Comparison of ENCODE assay signal across 23 mouse cellular contexts in the genomic region with DNA sequence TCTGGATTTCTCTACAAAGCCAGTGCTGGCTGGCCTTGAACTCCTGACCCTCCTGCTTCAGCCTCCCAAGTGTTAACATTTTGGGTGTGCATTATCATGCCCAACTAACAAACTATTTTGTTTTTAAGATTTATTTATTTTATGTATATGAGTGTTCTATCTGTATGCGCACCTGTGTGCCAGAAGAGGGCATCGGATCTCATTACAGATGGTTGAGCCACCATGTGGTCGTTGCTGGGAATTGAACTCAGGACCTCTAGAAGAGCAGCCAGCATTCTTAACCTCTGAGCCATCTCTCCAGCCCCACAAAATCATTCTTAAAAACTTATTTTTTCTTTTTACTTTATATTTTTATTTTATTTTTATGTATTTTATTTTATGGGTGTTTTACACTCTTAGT.
A peak's percentile ranks its signal among the peaks of the same experiment; 100 is the strongest.
DNase-seq lines count a peak whose midpoint lies in the region; ATAC-seq and TF ChIP-seq lines count a peak whose summit lies in the region.
"Had no signal": no experiment of that assay in that cellular context is flagged by ENCODE, and none has a peak within 500 bp of the region (broad histone marks: within the 10 kb centered on the region; RNA-seq: fewer than 3 reads in every experiment).

No protein-coding gene starts in this region.

- H3K4me2 ChIP-seq in kidney, embryonic 16.5 days (replicated peaks; ENCODE audit: low read depth, low read length) = no peak overlapping the region
- no peak overlapping the region for H3K4me2 ChIP-seq in midbrain, postnatal 0 days (ENCODE audit: low read depth, low read length, poor library complexity, severe bottlenecking)
- no peak overlapping the region for H3K4me2 ChIP-seq in midbrain, embryonic 15.5 days
- H3K4me2 ChIP-seq in stomach, postnatal 0 days (replicated peaks; ENCODE audit: low read depth) = no peak overlapping the region
- H3K4me2 ChIP-seq: embryonic facial prominence, embryonic 12.5 days; forebrain, embryonic 12.5 days; neural tube, embryonic 13.5 days had no signal

- ATAC-seq in kidney, embryonic 16.5 days (ENCODE audit: low FRiP score, low TSS enrichment) = no peak
- no peak for ATAC-seq in midbrain, postnatal 0 days (ENCODE audit: low FRiP score)
- no peak for ATAC-seq in midbrain, embryonic 15.5 days (replicated peaks)
- no peak for ATAC-seq in stomach, postnatal 0 days (ENCODE audit: low FRiP score, low TSS enrichment)
- ATAC-seq in frontal cortex, adult (ENCODE audit: low TSS enrichment) = no peak
- ATAC-seq: inflammation-experienced regulatory T-cells, adult 6 months had no signal

- H3K9ac ChIP-seq in kidney, embryonic 16.5 days (replicated peaks; ENCODE audit: low read length) = no peak overlapping the region
- no peak overlapping the region for H3K9ac ChIP-seq in midbrain, postnatal 0 days (replicated peaks; ENCODE audit: low read length, poor library complexity, severe bottlenecking)
- H3K9ac ChIP-seq in midbrain, embryonic 15.5 days = no peak overlapping the region
- H3K9ac ChIP-seq in ES-Bruce4 (ENCODE audit: low read depth, poor library complexity, severe bottlenecking) = no peak overlapping the region
- H3K9ac ChIP-seq in stomach, postnatal 0 days (ENCODE audit: low read length) = no peak overlapping the region
- H3K9ac ChIP-seq: embryonic facial prominence, embryonic 12.5 days; forebrain, embryonic 12.5 days; neural tube, embryonic 13.5 days had no signal

- 0 out of 2 replicates have a peak, but pooled peaks cover 2% of the 10 kb centered on the region for H3K9me3 ChIP-seq in kidney, embryonic 16.5 days (ENCODE audit: low read length)
- no peaks in the 10 kb centered on the region for H3K9me3 ChIP-seq in midbrain, postnatal 0 days (ENCODE audit: low read length)
- H3K9me3 ChIP-seq in midbrain, embryonic 15.5 days = no peaks in the 10 kb centered on the region
- H3K9me3 ChIP-seq in ES-Bruce4 (replicated peaks; ENCODE audit: control insufficient read depth, insufficient read depth, low read length, poor library complexity, severe bottlenecking) = peaks cover 4% of the 10 kb centered on the region; the same call in 1 of the 2 replicates
- H3K9me3 ChIP-seq in stomach, postnatal 0 days (ENCODE audit: control insufficient read depth, low read length) = no peaks in the 10 kb centered on the region
- H3K9me3 ChIP-seq: embryonic facial prominence, embryonic 12.5 days; forebrain, embryonic 12.5 days had no signal

- no peak overlapping the region for H3K4me3 ChIP-seq in kidney, adult 2 months (ENCODE audit: insufficient read depth, low read depth, low read length)
- no peak overlapping the region for H3K4me3 ChIP-seq in kidney, embryonic 16.5 days (ENCODE audit: low read length)
- no peak overlapping the region for H3K4me3 ChIP-seq in midbrain, postnatal 0 days (ENCODE audit: low read depth, low read length)
- H3K4me3 ChIP-seq in midbrain, embryonic 15.5 days = no peak overlapping the region
- H3K4me3 ChIP-seq in ES-Bruce4 (ENCODE audit: low read depth, low read length) = no peak overlapping the region
- no peak overlapping the region for H3K4me3 ChIP-seq in stomach, postnatal 0 days (ENCODE audit: low read depth, low read length)
- H3K4me3 ChIP-seq: embryonic facial prominence, embryonic 12.5 days; forebrain, embryonic 12.5 days; heart, embryonic 10.5 days; myocyte; neural tube, embryonic 13.5 days had no signal

- TF ChIP-seq CTCF in kidney, adult 2 months (conservative IDR thresholded peaks at IDR 0.05; ENCODE audit: insufficient read depth, insufficient read length, low read depth, low read length) = 0 out of 2 replicates have a peak, but pooled peaks have one; percentile 15
- TF ChIP-seq CTCF in midbrain, postnatal 0 days (IDR thresholded peaks at IDR 0.05) = peak; percentile 39
- peak; percentile 47 for TF ChIP-seq CTCF in ES-Bruce4 (IDR thresholded peaks at IDR 0.05; ENCODE audit: low read depth, low read length)
- TF ChIP-seq CTCF in stomach, postnatal 0 days (IDR thresholded peaks at IDR 0.05; ENCODE audit: low read depth) = peak; percentile 32

- H3K27ac ChIP-seq in kidney, adult 2 months (ENCODE audit: insufficient read depth, low read depth, low read length) = no peak overlapping the region
- H3K27ac ChIP-seq in kidney, embryonic 16.5 days (ENCODE audit: low read length) = no peak overlapping the region
- H3K27ac ChIP-seq in midbrain, postnatal 0 days (ENCODE audit: low read depth, low read length) = no peak overlapping the region
- no peak overlapping the region for H3K27ac ChIP-seq in midbrain, embryonic 15.5 days
- no peak overlapping the region for H3K27ac ChIP-seq in ES-Bruce4 (ENCODE audit: insufficient read depth, low read length)
- no peak overlapping the region for H3K27ac ChIP-seq in stomach, postnatal 0 days (replicated peaks)
- H3K27ac ChIP-seq: embryonic facial prominence, embryonic 12.5 days; forebrain, embryonic 12.5 days; heart, embryonic 10.5 days; neural tube, embryonic 13.5 days had no signal

- peaks cover under 1% of the 10 kb centered on the region; the same call in 1 of the 2 replicates for H3K4me1 ChIP-seq in kidney, adult 2 months (ENCODE audit: control insufficient read depth, insufficient read depth, low read length)
- no peaks in the 10 kb centered on the region for H3K4me1 ChIP-seq in kidney, embryonic 16.5 days (ENCODE audit: insufficient read depth, low read length)
- H3K4me1 ChIP-seq in midbrain, postnatal 0 days (ENCODE audit: insufficient read depth, low read length) = no peaks in the 10 kb centered on the region
- no peaks in the 10 kb centered on the region for H3K4me1 ChIP-seq in midbrain, embryonic 15.5 days
- H3K4me1 ChIP-seq in ES-Bruce4 (ENCODE audit: control insufficient read depth, insufficient read depth, low read length) = no peaks in the 10 kb centered on the region
- H3K4me1 ChIP-seq in stomach, postnatal 0 days (replicated peaks; ENCODE audit: control insufficient read depth, insufficient read depth) = no peaks in the 10 kb centered on the region
- H3K4me1 ChIP-seq: embryonic facial prominence, embryonic 12.5 days had no signal

- 94% methylated on average over 3 of the region's 3 CpGs for WGBS in kidney, adult 2 months
- 93% methylated on average over 3 of the region's 3 CpGs for WGBS in kidney, embryonic 16.5 days
- WGBS in midbrain, postnatal 0 days = 98% methylated on average over 3 of the region's 3 CpGs
- WGBS in midbrain, embryonic 15.5 days = 92% methylated on average over 3 of the region's 3 CpGs
- 90% methylated on average over 3 of the region's 3 CpGs for WGBS in stomach, postnatal 0 days

- H3K27me3 ChIP-seq in kidney, adult 2 months (replicated peaks; ENCODE audit: control insufficient read depth, insufficient read depth, low read length) = no peaks in the 10 kb centered on the region
- no peaks in the 10 kb centered on the region for H3K27me3 ChIP-seq in kidney, embryonic 16.5 days (ENCODE audit: insufficient read depth, low read length)
- H3K27me3 ChIP-seq in midbrain, postnatal 0 days (ENCODE audit: insufficient read depth, low read length) = no peaks in the 10 kb centered on the region
- no peaks in the 10 kb centered on the region for H3K27me3 ChIP-seq in midbrain, embryonic 15.5 days (replicated peaks)
- H3K27me3 ChIP-seq in ES-Bruce4 (ENCODE audit: control insufficient read depth, insufficient read depth, low read length, poor library complexity, severe bottlenecking) = no peaks in the 10 kb centered on the region
- H3K27me3 ChIP-seq in stomach, postnatal 0 days (ENCODE audit: control insufficient read depth, insufficient read depth, low read length) = no peaks in the 10 kb centered on the region
- H3K27me3 ChIP-seq: embryonic facial prominence, embryonic 12.5 days; forebrain, embryonic 12.5 days; neural tube, embryonic 13.5 days had no signal

- H3K36me3 ChIP-seq in kidney, adult 2 months (ENCODE audit: control insufficient read depth, insufficient read depth, low read length) = no peaks in the 10 kb centered on the region
- no peaks in the 10 kb centered on the region; the same call in 1 of the 2 replicates for H3K36me3 ChIP-seq in kidney, embryonic 16.5 days (ENCODE audit: insufficient read depth, low read length)
- no peaks in the 10 kb centered on the region for H3K36me3 ChIP-seq in midbrain, postnatal 0 days (ENCODE audit: insufficient read depth, low read length)
- H3K36me3 ChIP-seq in midbrain, embryonic 15.5 days (replicated peaks) = no peaks in the 10 kb centered on the region
- H3K36me3 ChIP-seq in ES-Bruce4 (ENCODE audit: control insufficient read depth, insufficient read depth, low read length, poor library complexity, severe bottlenecking) = no peaks in the 10 kb centered on the region
- no peaks in the 10 kb centered on the region for H3K36me3 ChIP-seq in stomach, postnatal 0 days (ENCODE audit: control insufficient read depth, insufficient read depth, low read length)
- H3K36me3 ChIP-seq: embryonic facial prominence, embryonic 12.5 days; forebrain, embryonic 12.5 days; neural tube, embryonic 13.5 days had no signal

- TF ChIP-seq EP300 in ES-Bruce4 (IDR thresholded peaks at IDR 0.05; ENCODE audit: insufficient read depth, low read depth, low read length) = no peak
- TF ChIP-seq EP300 in stomach, postnatal 0 days (optimal IDR thresholded peaks at IDR 0.05) = no peak

- no peak for TF ChIP-seq POLR2A in kidney, adult 2 months (IDR thresholded peaks at IDR 0.05; ENCODE audit: low read depth, low read length)
- TF ChIP-seq POLR2A in ES-Bruce4 (IDR thresholded peaks at IDR 0.05; ENCODE audit: insufficient read depth, low read length) = no peak

- no peak for DNase-seq in kidney, adult 2 months
- DNase-seq in midbrain, postnatal 0 days (ENCODE audit: low spot score) = no peak
- no peak for DNase-seq in stomach, postnatal 0 days (ENCODE audit: low spot score)
- DNase-seq in urinary bladder, postnatal 10 days (ENCODE audit: low spot score) = no peak
- DNase-seq: adrenal gland, adult 8-10 months; cerebellum, adult 2 months; cerebellum, postnatal 25 days; kidney, postnatal 4 days; layer of hippocampus, adult 9-11 months; lung, adult 18-20 months; lung, postnatal 36 days; midbrain, embryonic 14.5 days; thymus, postnatal 14 days had no signal
